ENCODE assay signal across 8 mouse cellular contexts in the genomic region with DNA sequence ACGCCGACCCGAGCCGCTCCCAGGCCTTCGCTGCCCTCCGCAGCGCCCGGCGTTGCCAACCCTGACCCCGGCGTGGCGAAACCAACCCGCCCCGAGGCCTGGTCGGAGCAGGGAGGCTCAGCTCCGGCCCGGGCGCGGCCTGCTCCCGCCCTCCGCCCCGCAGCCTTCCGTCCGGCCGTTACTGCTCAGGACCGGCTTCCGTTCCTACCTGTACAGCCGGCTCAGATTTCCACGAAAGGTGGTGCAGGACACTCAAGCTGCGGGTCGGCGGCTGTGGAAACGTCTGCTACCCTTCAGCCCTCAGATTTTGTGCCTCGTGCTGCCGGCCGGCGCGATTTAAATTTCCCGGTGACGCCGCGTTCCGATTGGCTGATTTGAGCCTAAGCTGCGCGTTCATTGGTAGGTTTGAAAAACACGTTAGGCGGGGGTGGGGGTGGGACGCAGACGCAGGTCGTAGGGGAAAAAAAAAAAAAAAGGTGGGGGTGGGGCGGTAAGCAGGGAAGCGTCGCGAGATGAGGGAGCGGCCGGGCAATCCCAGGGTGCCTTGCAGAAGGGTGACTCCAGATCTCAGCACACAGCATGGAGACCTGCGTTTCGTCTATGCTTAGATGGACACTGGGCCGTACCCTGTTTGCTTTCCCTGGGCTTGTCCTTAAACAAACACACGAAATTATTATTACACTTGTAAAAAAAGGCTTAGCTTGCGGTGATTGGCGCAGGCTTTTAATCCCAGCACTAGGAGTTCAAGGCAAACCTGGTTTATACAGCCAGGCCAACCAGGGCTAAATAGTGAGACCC. TPM values are rescaled to one million over a fixed set of nuclear protein-coding genes. Genes with fewer than 3 reads are reported as not detected.
DNase-seq lines count a peak whose midpoint lies in the region; ATAC-seq and TF ChIP-seq lines count a peak whose summit lies in the region.

A gene (minus strand): TSS at position 391 of the 798 bp plus-strand sequence.

- DNase-seq in forebrain, embryonic 14.5 days (ENCODE audit: low spot score), result peak; percentile 97
- DNase-seq in heart, postnatal 14 days, result peak; percentile 88 to 92
- DNase-seq in layer of hippocampus, adult 11-12 months (ENCODE audit: low spot score), result peak; percentile 89
- DNase-seq in lung, adult 18-20 months, result peak; percentile 93
- peak; percentile 94 for DNase-seq in testis, postnatal 14 days (ENCODE audit: low spot score)

- no peaks in the 10 kb centered on the region for H3K9me3 ChIP-seq in ES-Bruce4 (replicated peaks; ENCODE audit: control insufficient read depth, insufficient read depth, low read length, poor library complexity, severe bottlenecking)
- H3K9me3 ChIP-seq in forebrain, embryonic 14.5 days (replicated peaks; ENCODE audit: control insufficient read depth, low read length), result no peaks in the 10 kb centered on the region
- H3K9me3 ChIP-seq in neural tube, embryonic 15.5 days (replicated peaks), result no peaks in the 10 kb centered on the region

- peak within 1 kb of the TSS; percentile 99 for H3K9ac ChIP-seq in ES-Bruce4 (ENCODE audit: low read depth, poor library complexity, severe bottlenecking)
- H3K9ac ChIP-seq in forebrain, embryonic 14.5 days (ENCODE audit: low read length), result peak within 1 kb of the TSS; percentile 88
- H3K9ac ChIP-seq in neural tube, embryonic 15.5 days (replicated peaks), result peak within 1 kb of the TSS; percentile 75

- TF ChIP-seq EP300 in ES-Bruce4 (IDR thresholded peaks at IDR 0.05; ENCODE audit: insufficient read depth, low read depth, low read length), result peak; percentile 72; the same call in 1 of the 2 replicates

- peak; percentile 97 for TF ChIP-seq POLR2A in ES-Bruce4 (IDR thresholded peaks at IDR 0.05; ENCODE audit: insufficient read depth, low read length)

- H3K27me3 ChIP-seq in ES-Bruce4 (ENCODE audit: control insufficient read depth, insufficient read depth, low read length, poor library complexity, severe bottlenecking), result no peaks in the 10 kb centered on the region
- no peaks in the 10 kb centered on the region for H3K27me3 ChIP-seq in forebrain, embryonic 14.5 days (replicated peaks; ENCODE audit: control insufficient read depth, insufficient read depth, low read length)
- no peaks in the 10 kb centered on the region for H3K27me3 ChIP-seq in neural tube, embryonic 15.5 days (replicated peaks)

- H3K4me2 ChIP-seq in forebrain, embryonic 14.5 days (ENCODE audit: low read length), result peak within 1 kb of the TSS; percentile 67
- peak within 1 kb of the TSS; percentile 64 for H3K4me2 ChIP-seq in neural tube, embryonic 15.5 days

- intact Hi-C loops in heart, postnatal 14 days (cut with DNase I), result loop anchor here (5.0 kb wide), 1 partner anchor 212 kb away; a partner anchor contains a TSS

- under 1% methylated on average over 61 of the region's 62 CpGs for WGBS in forebrain, embryonic 14.5 days
- under 1% methylated on average over 61 of the region's 62 CpGs for WGBS in neural tube, embryonic 15.5 days

- H3K4me3 ChIP-seq in ES-Bruce4 (ENCODE audit: low read depth, low read length), result peak within 1 kb of the TSS; percentile 97
- peak within 1 kb of the TSS; percentile 96 for H3K4me3 ChIP-seq in forebrain, embryonic 14.5 days (ENCODE audit: low read depth, low read length)
- peak within 1 kb of the TSS; percentile 81 for H3K4me3 ChIP-seq in neural tube, embryonic 15.5 days (replicated peaks)

- TF ChIP-seq CTCF in ES-Bruce4 (IDR thresholded peaks at IDR 0.05; ENCODE audit: low read depth, low read length), result no peak

- peak within 1 kb of the TSS; percentile 89 for H3K27ac ChIP-seq in ES-Bruce4 (ENCODE audit: insufficient read depth, low read length)
- H3K27ac ChIP-seq in forebrain, embryonic 14.5 days (ENCODE audit: low read depth, low read length), result peak within 1 kb of the TSS; percentile 82
- H3K27ac ChIP-seq in neural tube, embryonic 15.5 days (replicated peaks), result peak within 1 kb of the TSS; percentile 89

- peaks cover 42% of the 10 kb centered on the region for H3K36me3 ChIP-seq in ES-Bruce4 (ENCODE audit: control insufficient read depth, insufficient read depth, low read length, poor library complexity, severe bottlenecking)
- H3K36me3 ChIP-seq in forebrain, embryonic 14.5 days (ENCODE audit: control insufficient read depth, insufficient read depth, low read length), result peaks cover 30% of the 10 kb centered on the region
- H3K36me3 ChIP-seq in neural tube, embryonic 15.5 days, result peaks cover 21% of the 10 kb centered on the region

- ATAC-seq in cerebellum, adult (ENCODE audit: insufficient number of reproducible peaks, low FRiP score, low TSS enrichment), result peak; percentile 96
- ATAC-seq in forebrain, embryonic 14.5 days, result peak; percentile 96
- ATAC-seq in neural tube, embryonic 15.5 days (ENCODE audit: low FRiP score), result peak; percentile 93

- no peaks in the 10 kb centered on the region for H3K4me1 ChIP-seq in ES-Bruce4 (ENCODE audit: control insufficient read depth, insufficient read depth, low read length)
- H3K4me1 ChIP-seq in forebrain, embryonic 14.5 days (ENCODE audit: control insufficient read depth, insufficient read depth, low read length), result peaks cover 6% of the 10 kb centered on the region; the same call in 1 of the 2 replicates
- peaks cover 20% of the 10 kb centered on the region for H3K4me1 ChIP-seq in neural tube, embryonic 15.5 days

RNA-seq across cellular contexts. Expression of the gene that starts here (rescaled TPM):
- 487 and 560 TPM in 2 replicates for polyA plus RNA-seq in ES-Bruce4 (2011; ENCODE audit: insufficient read depth, insufficient read length, low read depth, missing spikeins)
- polyA plus RNA-seq in forebrain, embryonic 14.5 days (2014; fragmentation: Nextera tagmentation; extraction: Ambion mirVana), result 335 and 390 TPM in 2 replicates
- 100 to 1,000 TPM in 1 of 2 experiments, 10 to 100 TPM in 1; 84.2 to 103 TPM for total RNA-seq in heart, postnatal 14 days (2021)
- 120 and 190 TPM in 2 replicates for polyA plus RNA-seq in neural tube, embryonic 15.5 days (2015; fragmentation: Nextera tagmentation; extraction: Ambion mirVana)

Comparison
In these comparisons a context has a peak if more than half of its experiments do, and no peak if none do; other contexts are left out.
1. Peak in every context shown above with its lines: DNase-seq, ATAC-seq, H3K4me3 ChIP-seq and H3K27ac ChIP-seq.